Mouse (Mus musculus): Measurements from ENCODE around the gene Crkl. TPM values are rescaled to one million over a fixed set of nuclear protein-coding genes. Genes with fewer than 3 reads are reported as not detected.
A peak's percentile ranks its signal among the peaks of the same experiment; 100 is the strongest.

The Crkl gene
- 26.0 and 45.2 TPM in 2 replicates for total RNA-seq (2014; rRNA removed; ENCODE audit: low replicate concordance)
- polyA plus RNA-seq (2015; fragmentation: Nextera tagmentation; extraction: Ambion mirVana), result 25.3 and 29.6 TPM in 2 replicates

DNA sequence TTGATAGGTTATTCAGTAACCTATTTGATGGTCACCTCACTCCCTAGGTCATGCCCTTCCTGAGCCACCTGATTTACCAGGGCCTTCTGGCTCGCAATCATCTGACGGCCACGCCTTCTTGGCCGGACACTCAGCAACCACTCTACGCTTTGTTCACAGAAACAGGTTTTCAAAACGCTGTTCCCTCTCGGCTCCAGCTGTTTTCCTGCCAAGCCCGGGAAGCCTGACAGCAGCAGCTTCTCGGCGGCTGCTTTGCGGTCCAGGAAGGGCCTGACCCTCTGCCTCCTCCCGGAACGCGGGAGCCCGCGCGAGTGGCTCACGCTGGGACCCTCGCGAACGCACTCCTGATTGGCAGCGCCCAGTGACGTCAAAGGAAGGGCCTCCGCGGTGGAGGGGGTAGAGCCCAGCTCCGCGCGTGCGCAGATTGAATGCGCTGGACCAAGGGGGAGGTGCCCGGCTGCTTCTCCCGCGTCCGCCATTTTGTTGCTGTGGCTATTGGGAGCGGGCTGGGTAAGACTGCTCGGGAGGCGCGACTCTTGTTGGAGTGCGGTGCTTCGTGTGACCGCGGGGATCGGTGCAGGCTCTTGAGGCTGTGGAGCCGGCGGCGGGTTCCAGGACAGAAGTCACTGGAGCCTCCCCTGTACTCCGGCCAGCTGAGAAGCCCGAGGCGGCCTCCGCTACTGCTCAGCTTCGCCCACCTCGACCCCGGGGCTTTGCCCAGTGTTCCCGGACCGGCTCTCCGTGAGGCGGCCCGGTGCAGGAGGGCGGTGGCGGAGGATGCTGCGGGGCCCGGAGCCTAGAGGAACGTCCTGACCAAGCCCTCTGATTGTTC, at the start of gene Crkl:
Gene Crkl (plus strand): TSS at position 447 of the 832 bp plus-strand sequence.
- no peaks in the 10 kb centered on the region for H3K27me3 ChIP-seq (ENCODE audit: control insufficient read depth, insufficient read depth, low read length)
- peak within 1 kb of the TSS; percentile 95 for H3K27ac ChIP-seq (ENCODE audit: low read depth)
- peak within 1 kb of the TSS; percentile 92 for H3K4me2 ChIP-seq (ENCODE audit: low read depth, low read length)
- peaks cover 11% of the 10 kb centered on the region for H3K36me3 ChIP-seq (replicated peaks; ENCODE audit: control insufficient read depth, insufficient read depth, low read length)
- under 1% methylated on average over 63 of the region's 63 CpGs for WGBS
- H3K9ac ChIP-seq (replicated peaks; ENCODE audit: low read depth, low read length), result peak within 1 kb of the TSS; percentile 84
- H3K4me3 ChIP-seq (ENCODE audit: low read depth, low read length), result peak within 1 kb of the TSS; percentile 92
- no peak for TF ChIP-seq EP300 (IDR thresholded peaks at IDR 0.05; ENCODE audit: low read depth)
- TF ChIP-seq CTCF (IDR thresholded peaks at IDR 0.05; ENCODE audit: low read depth), result no peak
- H3K9me3 ChIP-seq (replicated peaks; ENCODE audit: control insufficient read depth, low read length), result no peaks in the 10 kb centered on the region
- peak; percentile 97 for DNase-seq (ENCODE audit: low spot score)
- peaks cover 21% of the 10 kb centered on the region for H3K4me1 ChIP-seq (ENCODE audit: control insufficient read depth, insufficient read depth)
- ATAC-seq (ENCODE audit: insufficient read depth, low read depth), result peak; percentile 99

DNA sequence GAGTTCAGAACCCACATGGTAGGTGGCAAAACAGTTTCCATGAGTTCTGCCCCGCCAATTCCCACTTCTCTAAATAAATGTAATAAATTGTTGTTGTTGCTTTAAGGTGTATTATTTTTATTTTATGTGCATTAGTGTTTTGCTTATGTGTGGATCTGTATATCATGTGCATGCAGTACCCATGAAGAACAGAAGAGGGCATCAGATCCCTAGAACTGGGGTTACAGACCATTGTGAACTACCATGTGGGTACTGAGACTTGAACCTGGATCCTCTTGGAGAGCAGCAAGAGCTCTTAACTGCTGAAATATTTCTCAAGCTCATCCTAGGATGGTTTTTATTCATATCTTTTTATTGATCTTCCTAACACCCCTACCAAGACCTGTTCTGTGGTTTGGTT, 48.9 kb upstream of the Crkl start:
- Histone ChIP-seq H3K27me3 (ENCODE audit: control insufficient read depth, insufficient read depth, low read length) (no peaks in the 10 kb centered on the region), H3K4me1 (ENCODE audit: control insufficient read depth, insufficient read depth) (peaks cover 11% of the 10 kb centered on the region; the same call in 1 of the 2 replicates), H3K9me3 (replicated peaks; ENCODE audit: control insufficient read depth, low read length) (no peaks in the 10 kb centered on the region), H3K27ac (ENCODE audit: low read depth) (no peak overlapping the region), H3K4me3 (ENCODE audit: low read depth, low read length) (no peak overlapping the region), H3K36me3 (replicated peaks; ENCODE audit: control insufficient read depth, insufficient read depth, low read length) (no peaks in the 10 kb centered on the region), H3K4me2 (ENCODE audit: low read depth, low read length) (no peak overlapping the region), H3K9ac (replicated peaks; ENCODE audit: low read depth, low read length) (no peak overlapping the region)
- ATAC-seq (ENCODE audit: insufficient read depth, low read depth) (no peak), DNase-seq (ENCODE audit: low spot score) (peak; percentile 18)
- WGBS, result 74% methylated on average over 1 of the region's 1 CpGs
- TF ChIP-seq CTCF (IDR thresholded peaks at IDR 0.05; ENCODE audit: low read depth), result peak; percentile 60
- no peak for TF ChIP-seq EP300 (IDR thresholded peaks at IDR 0.05; ENCODE audit: low read depth)

DNA sequence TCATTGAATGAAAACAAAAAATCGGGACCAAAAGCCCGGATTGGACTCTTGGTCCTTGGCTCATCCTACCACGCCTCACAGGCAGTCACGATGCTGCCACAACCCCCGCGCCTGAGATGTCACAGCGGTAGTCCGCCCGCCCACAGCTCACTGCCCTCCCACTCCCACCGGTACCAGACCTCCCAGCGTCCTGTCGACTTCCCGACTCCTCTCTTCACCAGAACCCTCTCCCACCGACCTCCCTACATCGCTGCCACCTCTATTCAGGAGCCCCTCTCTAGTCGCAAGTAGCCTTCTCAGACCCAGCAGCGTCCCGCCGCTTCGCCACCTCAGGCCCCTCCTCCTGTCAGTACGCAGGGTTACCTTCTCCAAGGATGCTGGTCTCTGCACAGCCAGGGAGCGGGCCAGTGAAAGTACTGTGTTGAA, 46.5 kb upstream of the Crkl start:
- peak overlapping the region; percentile 85 for H3K4me3 ChIP-seq (ENCODE audit: low read depth, low read length)
- H3K36me3 ChIP-seq (replicated peaks; ENCODE audit: control insufficient read depth, insufficient read depth, low read length), result no peaks in the 10 kb centered on the region
- peaks cover 17% of the 10 kb centered on the region; the same call in 1 of the 2 replicates for H3K4me1 ChIP-seq (ENCODE audit: control insufficient read depth, insufficient read depth)
- no peak for TF ChIP-seq EP300 (IDR thresholded peaks at IDR 0.05; ENCODE audit: low read depth)
- no peak for TF ChIP-seq CTCF (IDR thresholded peaks at IDR 0.05; ENCODE audit: low read depth)
- no peaks in the 10 kb centered on the region for H3K27me3 ChIP-seq (ENCODE audit: control insufficient read depth, insufficient read depth, low read length)
- no peaks in the 10 kb centered on the region for H3K9me3 ChIP-seq (replicated peaks; ENCODE audit: control insufficient read depth, low read length)
- peak overlapping the region; percentile 72 for H3K9ac ChIP-seq (replicated peaks; ENCODE audit: low read depth, low read length)
- H3K4me2 ChIP-seq (ENCODE audit: low read depth, low read length), result peak overlapping the region; percentile 72
- under 1% methylated on average over 22 of the region's 22 CpGs for WGBS
- ATAC-seq (ENCODE audit: insufficient read depth, low read depth) (peak; percentile 66), DNase-seq (ENCODE audit: low spot score) (peak; percentile 20)
- H3K27ac ChIP-seq (ENCODE audit: low read depth), result peak overlapping the region; percentile 82

DNA sequence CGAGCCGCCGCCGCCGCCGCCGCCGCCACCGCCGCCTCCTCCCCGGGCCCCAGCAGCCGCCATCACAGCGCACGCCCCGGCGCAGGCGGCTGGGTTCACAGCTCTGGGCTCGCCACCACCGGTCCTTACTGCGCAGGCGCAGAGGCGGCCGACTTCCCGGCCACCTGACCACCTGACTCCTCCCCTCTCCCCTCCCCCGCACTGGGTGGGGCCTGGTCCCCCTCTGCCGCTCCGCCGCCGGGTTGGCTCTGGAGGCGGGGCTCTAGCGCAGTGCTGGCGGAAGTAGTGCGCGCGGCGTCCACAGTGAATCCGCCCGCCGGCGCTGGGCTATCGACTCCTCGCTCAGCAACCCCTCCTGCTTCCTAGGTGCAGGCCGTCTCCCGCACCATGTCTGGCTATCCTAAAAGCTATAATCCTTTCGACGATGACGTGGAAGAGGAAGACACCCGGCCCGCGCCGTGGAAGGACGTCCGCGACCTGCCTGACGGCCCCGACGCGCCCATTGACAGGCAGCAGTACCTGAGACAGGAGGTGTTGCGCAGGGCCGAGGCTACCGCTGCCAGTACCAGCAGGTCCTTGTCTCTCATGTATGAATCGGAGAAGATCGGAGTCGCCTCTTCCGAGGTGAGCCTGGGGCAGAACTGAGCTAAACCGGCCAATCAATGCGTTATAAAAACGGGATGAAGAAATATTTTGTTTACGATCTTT, 45.9 kb upstream of the Crkl start, which contains the start of the genes Snap29 and Pi4ka:
Gene Snap29 (plus strand): TSS at position 251 of the 708 bp plus-strand sequence.
Gene Pi4ka (minus strand): TSS at position 579 of the 708 bp plus-strand sequence.
- H3K27me3 ChIP-seq (ENCODE audit: control insufficient read depth, insufficient read depth, low read length), result no peaks in the 10 kb centered on the region
- TF ChIP-seq EP300 (IDR thresholded peaks at IDR 0.05; ENCODE audit: low read depth), result no peak; the same call in 1 of the 2 replicates
- no peak for TF ChIP-seq CTCF (IDR thresholded peaks at IDR 0.05; ENCODE audit: low read depth)
- peaks cover 18% of the 10 kb centered on the region; the same call in 1 of the 2 replicates for H3K4me1 ChIP-seq (ENCODE audit: control insufficient read depth, insufficient read depth)
- no peaks in the 10 kb centered on the region for H3K9me3 ChIP-seq (replicated peaks; ENCODE audit: control insufficient read depth, low read length)
- peak within 1 kb of the TSS; percentile 81 for H3K4me2 ChIP-seq (ENCODE audit: low read depth, low read length)
- no peaks in the 10 kb centered on the region for H3K36me3 ChIP-seq (replicated peaks; ENCODE audit: control insufficient read depth, insufficient read depth, low read length)
- WGBS, result under 1% methylated on average over 52 of the region's 69 CpGs
- ATAC-seq (ENCODE audit: insufficient read depth, low read depth) (peak; percentile 97), DNase-seq (ENCODE audit: low spot score) (peak; percentile 96)
- peak within 1 kb of the TSS; percentile 82 for H3K27ac ChIP-seq (ENCODE audit: low read depth)
- H3K4me3 ChIP-seq (ENCODE audit: low read depth, low read length), result peak within 1 kb of the TSS; percentile 85
- peak within 1 kb of the TSS; percentile 72 for H3K9ac ChIP-seq (replicated peaks; ENCODE audit: low read depth, low read length)

DNA sequence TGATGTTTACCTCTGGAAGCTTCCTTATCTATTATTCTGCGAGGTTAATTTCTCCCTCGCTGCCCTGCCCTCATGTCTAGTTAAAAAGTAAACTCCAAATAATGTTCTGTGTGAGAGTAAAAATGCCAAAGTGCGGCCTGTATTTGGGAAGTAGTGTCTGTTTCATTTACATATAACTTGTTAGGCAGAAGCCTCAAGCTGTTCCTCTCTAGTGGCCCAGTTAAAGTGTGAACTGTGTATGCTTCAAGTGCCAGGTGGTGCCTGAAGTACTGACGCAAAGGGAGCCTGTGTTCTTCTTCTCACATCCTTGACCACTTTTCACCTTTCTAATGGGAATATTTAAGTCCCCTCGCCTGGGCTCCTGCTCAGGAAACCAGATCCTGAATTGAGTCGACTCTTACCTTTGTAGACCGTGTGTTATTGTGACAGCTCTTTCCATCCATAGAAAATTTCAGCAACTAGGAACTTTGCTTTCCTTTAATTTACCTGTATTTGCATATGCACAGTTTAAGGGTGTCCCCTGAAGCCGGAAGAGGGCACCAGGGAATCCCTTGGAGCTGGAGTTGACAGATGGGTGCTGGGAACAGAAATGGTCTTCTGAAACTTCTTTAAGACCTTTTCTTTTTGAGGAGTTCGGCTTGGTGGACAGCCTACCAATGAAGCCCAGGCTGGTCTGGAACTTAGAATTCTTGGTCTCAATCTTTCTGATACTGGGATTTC, 45.1 kb upstream of the Crkl start:
- H3K4me2 ChIP-seq (ENCODE audit: low read depth, low read length), result peak overlapping the region; percentile 81
- H3K36me3 ChIP-seq (replicated peaks; ENCODE audit: control insufficient read depth, insufficient read depth, low read length), result no peaks in the 10 kb centered on the region
- ATAC-seq (ENCODE audit: insufficient read depth, low read depth) (no peak), DNase-seq (ENCODE audit: low spot score) (peak; percentile 5)
- H3K9ac ChIP-seq (replicated peaks; ENCODE audit: low read depth, low read length), result peak overlapping the region; percentile 70
- WGBS, result 27% methylated on average over 9 of the region's 9 CpGs
- H3K4me3 ChIP-seq (ENCODE audit: low read depth, low read length), result peak overlapping the region; percentile 85
- TF ChIP-seq CTCF (IDR thresholded peaks at IDR 0.05; ENCODE audit: low read depth) (no peak), EP300 (IDR thresholded peaks at IDR 0.05; ENCODE audit: low read depth) (no peak)
- no peaks in the 10 kb centered on the region for H3K9me3 ChIP-seq (replicated peaks; ENCODE audit: control insufficient read depth, low read length)
- H3K27ac ChIP-seq (ENCODE audit: low read depth), result peak overlapping the region; percentile 52; the same call in 1 of the 2 replicates
- H3K4me1 ChIP-seq (ENCODE audit: control insufficient read depth, insufficient read depth), result peaks cover 18% of the 10 kb centered on the region; the same call in 1 of the 2 replicates
- H3K27me3 ChIP-seq (ENCODE audit: control insufficient read depth, insufficient read depth, low read length), result no peaks in the 10 kb centered on the region

All from heart, postnatal 0 days (tissue).